Mouse (Mus musculus) CD8-positive naive resting alpha-beta T cell, adult 2 months (primary cell): ENCODE data around the gene Ccdc32.
"Not testable (repeated sequence)": the region's sequence is repeated elsewhere in the genome, so short reads cannot be mapped to it uniquely, and the experiment has no call there.

Source experiments
- DNase-seq, 2 experiments: peaks; one replicate each; pipeline ENCODE4 v3.0.0; 2022; ENCODE audit warnings: low read depth in 2 of 2, low spot score in 2 of 2

Gene Ccdc32

DNA sequence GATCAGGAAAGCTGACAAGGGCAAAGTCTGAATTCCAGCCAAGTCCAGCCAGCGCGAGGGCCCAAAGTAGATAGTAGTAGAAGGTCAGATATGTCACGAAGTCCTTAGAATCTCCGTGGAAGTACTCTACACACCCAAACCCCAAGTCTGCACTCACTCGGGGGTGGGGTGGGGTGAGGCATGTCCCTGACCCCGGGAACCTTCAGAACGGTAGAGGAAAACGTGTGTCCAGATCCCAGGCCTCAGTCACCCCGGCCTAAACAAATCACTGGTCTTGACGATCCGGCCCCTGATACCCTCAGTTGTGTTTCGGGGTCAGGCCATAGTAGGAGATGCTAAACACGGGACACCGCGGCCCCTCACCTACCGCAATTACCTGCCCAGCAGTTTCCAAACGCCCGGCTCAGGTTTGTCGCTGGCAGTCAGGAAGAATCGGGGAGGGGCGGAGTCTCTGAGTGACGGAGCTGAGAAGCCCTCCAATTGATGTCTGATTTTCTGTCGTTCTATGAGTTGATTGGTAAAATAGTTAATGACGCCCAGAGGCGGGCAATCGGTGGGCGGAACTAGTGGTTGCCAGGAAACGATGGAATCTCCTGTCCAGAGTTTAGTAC lies at the start of gene Ccdc32:
TSS of gene Ccdc32 (minus strand) at position 453 of the 611 bp plus-strand sequence.
- peak; percentile 82 to 94 for DNase-seq

GRCm38 (mm10) chr2:119072397-119072796 lies 43.2 kb upstream of the Ccdc32 start:
- DNase-seq = no peak

DNA sequence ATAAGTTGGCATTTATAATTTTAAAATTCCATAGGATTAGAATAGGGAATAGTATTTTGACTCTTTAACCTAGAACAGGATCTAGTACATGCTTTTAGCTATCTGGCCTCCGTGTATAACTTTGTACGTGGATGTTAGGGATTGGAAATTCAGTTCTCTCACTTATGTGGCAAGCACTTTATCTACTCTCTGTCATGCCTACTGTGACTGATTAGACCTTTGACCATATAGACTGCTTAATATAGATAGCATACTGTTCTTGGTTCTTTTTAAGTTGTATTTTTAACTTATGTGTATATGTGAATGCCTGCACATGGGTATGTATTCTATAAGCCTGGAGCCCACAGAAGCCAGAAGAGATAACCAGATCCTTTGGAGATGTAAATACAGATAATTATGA lies 30.9 kb upstream of the Ccdc32 start:
- no peak for DNase-seq

GRCm38 (mm10) chr2:119050132-119050650 lies 21.0 kb upstream of the Ccdc32 start:
- no peak for DNase-seq

- DNase-seq = no peak
These were observed 18.7 kb upstream of the Ccdc32 start for GRCm38 (mm10) chr2:119047849-119048248.

GRCm38 (mm10) chr2:119046649-119047611 lies 17.7 kb upstream of the Ccdc32 start, which contains the start of gene Knl1:
Gene Knl1, plus strand, starts transcription at chr2:119047119.
- peak; percentile 99 for DNase-seq

DNA sequence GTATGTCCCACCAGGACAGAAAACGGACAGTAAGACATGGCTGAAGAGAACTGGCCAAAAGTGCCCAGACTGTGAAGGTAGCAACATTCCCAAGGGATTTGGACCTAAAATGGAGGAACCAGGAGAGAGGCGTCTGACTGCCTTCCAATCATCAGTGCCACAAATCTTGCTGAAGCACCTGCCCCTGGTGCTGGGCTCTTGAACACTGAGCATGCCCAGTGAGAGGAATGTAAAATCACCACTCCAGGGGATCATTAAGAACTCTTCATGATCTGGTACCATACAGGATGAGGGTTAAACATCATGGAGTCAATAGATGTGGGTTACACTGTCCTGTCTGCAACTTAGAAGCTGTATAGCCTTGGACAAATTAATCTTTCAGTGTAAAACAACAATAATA lies 16.0 kb upstream of the Ccdc32 start:
- no peak for DNase-seq

GRCm38 (mm10) chr2:119040882-119041281 lies 11.7 kb upstream of the Ccdc32 start:
- peak in 1 of 2 experiments; percentile 34 for DNase-seq

GRCm38 (mm10) chr2:119035397-119035745 lies 6.2 kb upstream of the Ccdc32 start:
- DNase-seq = no peak

DNA sequence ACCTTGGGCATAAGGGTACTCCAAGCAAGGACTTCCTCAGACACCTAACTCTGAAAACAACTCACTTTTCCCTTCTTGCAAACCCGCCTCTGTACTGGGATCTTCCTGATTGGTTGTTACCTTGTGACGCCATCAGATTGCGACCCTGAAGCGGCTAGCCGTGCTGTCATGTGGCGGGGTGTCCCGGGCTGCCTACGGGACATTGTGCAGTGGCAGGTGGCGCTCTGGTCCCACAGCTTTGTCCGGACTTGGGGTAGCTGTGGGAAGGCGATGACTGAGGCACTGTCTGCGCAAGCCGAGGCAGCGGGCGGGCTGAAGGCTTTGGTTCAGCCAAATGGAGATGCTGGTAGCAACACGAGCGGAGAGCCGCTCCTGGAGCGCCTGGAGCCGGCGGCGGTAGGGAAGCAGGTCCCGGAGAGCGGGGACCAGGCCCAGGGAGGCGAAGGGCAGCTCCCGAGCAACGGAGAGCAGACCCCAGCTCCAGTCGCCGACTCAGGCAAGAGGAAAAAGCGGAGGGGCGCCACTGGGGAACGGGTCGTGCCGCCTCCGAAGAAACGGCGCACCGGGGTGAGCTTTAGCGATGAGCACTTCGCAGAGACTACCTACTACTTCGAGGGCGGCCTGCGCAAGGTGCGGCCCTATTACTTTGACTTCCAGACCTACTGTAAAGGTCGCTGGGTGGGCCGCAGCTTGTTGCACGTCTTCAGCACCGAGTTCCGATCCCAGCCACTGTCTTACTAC lies 5.6 kb upstream of the Ccdc32 start, which contains the start of gene Rpusd2:
TSS of gene Rpusd2 (plus strand) at position 135 of the 741 bp plus-strand sequence.
- peak; percentile 79 to 89 for DNase-seq

DNA sequence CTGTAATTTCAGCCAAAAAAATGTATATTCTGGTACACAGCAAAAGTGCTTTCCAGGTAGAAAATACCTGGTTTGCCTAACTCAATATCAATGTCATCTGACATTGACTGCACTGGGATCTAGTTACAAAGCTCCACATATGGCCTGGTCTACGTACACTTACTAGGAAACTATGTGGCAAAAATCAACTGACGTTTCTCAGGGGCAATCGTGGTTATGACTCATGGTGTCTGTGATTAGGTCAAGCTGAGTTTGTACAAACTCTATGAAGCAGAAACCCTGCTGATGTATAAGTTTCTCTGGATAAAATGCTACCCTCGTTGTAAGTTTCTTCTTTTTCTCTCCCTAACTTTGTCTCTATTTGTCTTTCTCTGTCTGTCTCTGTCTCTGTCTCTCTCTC lies 3.0 kb upstream of the Ccdc32 start:
- no peak for DNase-seq

- DNase-seq = no peak
These were observed 2.2 kb downstream of the Ccdc32 start for GRCm38 (mm10) chr2:119026951-119027350.

DNA sequence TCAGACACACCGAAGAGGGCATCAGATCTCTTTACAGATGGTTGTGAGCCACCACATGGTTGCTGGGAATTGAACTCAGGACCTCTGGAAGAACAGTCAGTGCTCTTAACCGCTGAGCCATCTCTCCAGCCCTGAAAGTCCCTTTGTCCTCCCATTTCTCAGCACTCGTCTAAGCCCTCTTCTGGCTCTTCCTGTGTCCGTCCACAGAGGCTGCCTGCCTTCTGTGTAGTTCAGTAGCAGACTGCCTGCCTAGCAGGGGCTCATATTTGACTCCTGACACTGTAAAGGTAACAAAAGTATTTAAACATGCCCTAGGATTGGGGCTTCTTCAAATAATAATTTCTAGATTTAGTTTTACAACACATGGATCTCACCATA lies 4.0 kb downstream of the Ccdc32 start:
- no peak for DNase-seq

DNA sequence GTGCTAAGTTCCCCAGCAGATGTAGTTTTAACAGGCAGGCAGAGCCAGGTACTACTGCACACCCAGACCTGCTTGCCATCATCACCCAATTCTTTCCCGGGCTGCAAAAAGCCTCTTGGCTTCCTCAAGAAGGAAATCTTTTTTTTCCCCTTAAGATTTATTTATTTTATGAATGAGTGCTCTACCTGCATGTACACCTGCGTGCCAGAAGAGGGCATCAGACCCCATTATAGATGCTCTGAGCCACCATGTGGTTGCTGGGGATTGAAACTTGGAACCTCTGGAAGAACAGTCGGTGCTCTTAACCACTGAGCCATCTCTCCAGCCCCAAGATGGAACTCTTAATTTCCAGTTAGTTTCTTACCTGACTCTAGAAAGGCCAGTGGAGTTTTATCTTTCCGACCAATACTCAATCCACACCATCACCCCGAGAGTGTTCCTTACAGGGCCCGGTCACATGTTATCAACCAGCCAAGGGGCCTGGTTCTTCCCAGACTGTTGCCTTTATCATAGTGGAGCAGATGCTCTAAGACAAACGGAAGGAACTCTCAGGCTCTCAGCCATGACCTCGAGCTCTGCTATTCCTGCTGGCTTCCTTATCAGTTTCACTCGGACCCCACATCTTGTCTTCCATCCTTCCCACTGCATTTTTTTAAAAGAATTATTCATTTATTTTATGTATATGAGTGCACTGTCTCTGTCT lies 4.5 kb downstream of the Ccdc32 start:
- no peak for DNase-seq

- DNase-seq = no peak
These were observed 6.0 kb downstream of the Ccdc32 start for GRCm38 (mm10) chr2:119023154-119023660.

- DNase-seq = no peak
These were observed 9.7 kb downstream of the Ccdc32 start for GRCm38 (mm10) chr2:119019538-119019937.

- DNase-seq = no peak
These were observed 10.1 kb downstream of the Ccdc32 start for GRCm38 (mm10) chr2:119019131-119019530.

DNA sequence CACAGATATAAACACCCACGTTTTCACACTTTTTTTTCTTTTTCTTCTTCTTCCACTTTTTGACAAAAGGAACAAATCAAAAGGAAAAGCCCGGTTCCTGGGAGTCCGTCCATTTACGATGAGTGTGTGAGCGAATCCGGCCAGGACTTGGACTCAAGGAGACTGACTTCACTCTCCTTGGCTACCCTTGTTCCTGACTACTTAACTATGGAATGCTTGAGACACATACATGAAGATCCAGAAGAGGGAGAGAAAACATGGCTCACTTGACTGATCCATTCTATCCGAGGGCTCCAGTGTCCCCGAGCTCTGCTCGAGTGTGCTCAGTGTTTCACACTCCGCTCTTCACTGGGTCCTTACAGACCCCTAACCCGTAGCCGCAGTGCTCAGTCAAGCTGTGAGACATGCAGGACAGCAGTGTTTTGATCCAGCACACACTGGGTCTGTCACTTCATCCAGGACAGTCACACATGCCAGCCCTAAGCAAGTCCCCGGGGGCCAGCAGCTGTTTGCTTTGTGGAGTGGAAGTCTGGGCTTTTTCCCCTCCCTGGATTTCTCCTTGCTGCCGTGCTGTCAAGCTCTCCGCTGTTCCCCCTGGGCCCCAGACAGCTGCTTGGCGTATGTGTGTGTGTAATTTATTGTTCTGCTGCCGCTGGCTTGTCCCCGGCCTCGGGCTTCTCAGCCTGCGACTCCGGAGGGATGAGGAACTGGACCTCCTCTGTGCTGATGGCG lies 10.6 kb downstream of the Ccdc32 start:
- DNase-seq = no peak

DNA sequence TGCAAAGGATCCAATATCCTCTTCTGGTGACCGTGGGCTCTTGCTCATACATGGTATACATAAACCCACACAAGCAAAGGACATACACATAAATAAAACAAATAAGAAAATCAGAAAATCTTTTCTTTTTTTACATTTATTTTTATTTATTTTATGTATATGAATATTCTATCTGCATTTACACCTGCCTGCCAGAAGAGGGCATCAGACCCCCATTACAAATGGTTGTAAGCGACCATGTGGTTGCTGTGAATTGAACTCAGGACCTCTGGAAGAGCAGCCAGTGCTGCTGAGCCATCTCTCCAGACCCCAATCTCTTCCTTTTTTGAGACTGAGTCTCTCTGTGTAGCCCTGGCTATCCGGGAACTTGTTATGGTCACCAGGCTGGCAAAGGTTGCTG lies 11.5 kb downstream of the Ccdc32 start:
- no peak for DNase-seq

GRCm38 (mm10) chr2:119016312-119016711 lies 12.9 kb downstream of the Ccdc32 start:
- not testable (repeated sequence) for DNase-seq
